Mouse (Mus musculus): ENCODE results near the gene Prx.
"Not testable (repeated sequence)": the region's sequence is repeated elsewhere in the genome, so short reads cannot be mapped to it uniquely, and the experiment has no call there.

The Prx gene

GRCm38 (mm10) chr7:27483860-27484259, 15.3 kb upstream of the Prx start:
- no peak for DNase-seq (ENCODE audit: low spot score in 2 of 2)

GRCm38 (mm10) chr7:27486102-27486769, 12.9 kb upstream of the Prx start:
- DNase-seq (ENCODE audit: low spot score in 2 of 2) = no peak

- peak; percentile 99 to 100 for DNase-seq (ENCODE audit: low spot score in 2 of 2)
Measured at GRCm38 (mm10) chr7:27486770-27487697, 12.1 kb upstream of the Prx start, which contains the start of gene Sertad1. Gene Sertad1, plus strand, starts transcription at chr7:27486910.

- DNase-seq (ENCODE audit: low spot score in 2 of 2) = peak in 1 of 2 experiments; percentile 78
Measured at GRCm38 (mm10) chr7:27487740-27488268, 11.3 kb upstream of the Prx start.

- no peak for DNase-seq (ENCODE audit: low spot score in 2 of 2)
Measured at GRCm38 (mm10) chr7:27489270-27489869, 9.8 kb upstream of the Prx start.

- DNase-seq (ENCODE audit: low spot score in 2 of 2) = no peak
Measured at GRCm38 (mm10) chr7:27490227-27490542, 8.9 kb upstream of the Prx start.

GRCm38 (mm10) chr7:27490543-27491329, 8.4 kb upstream of the Prx start:
- DNase-seq (ENCODE audit: low spot score in 2 of 2) = peak; percentile 94 to 95

GRCm38 (mm10) chr7:27491856-27492255, 7.3 kb upstream of the Prx start:
- DNase-seq (ENCODE audit: low spot score in 2 of 2) = no peak

GRCm38 (mm10) chr7:27493022-27493421, 6.1 kb upstream of the Prx start:
- no peak for DNase-seq (ENCODE audit: low spot score in 2 of 2)

GRCm38 (mm10) chr7:27493450-27493849, 5.7 kb upstream of the Prx start:
- DNase-seq (ENCODE audit: low spot score in 2 of 2) = no peak

- DNase-seq (ENCODE audit: low spot score in 2 of 2) = not testable (repeated sequence)
Measured at GRCm38 (mm10) chr7:27494659-27495367, 4.3 kb upstream of the Prx start.

- DNase-seq (ENCODE audit: low spot score in 2 of 2) = no peak
Measured at GRCm38 (mm10) chr7:27501620-27502019, 2.5 kb downstream of the Prx start.

- DNase-seq (ENCODE audit: low spot score in 2 of 2) = no peak
Measured at GRCm38 (mm10) chr7:27506765-27507370, 7.7 kb downstream of the Prx start.

GRCm38 (mm10) chr7:27507711-27508647, 8.9 kb downstream of the Prx start:
- DNase-seq (ENCODE audit: low spot score in 2 of 2) = peak; percentile 99 to 100

GRCm38 (mm10) chr7:27508648-27509005, 9.5 kb downstream of the Prx start:
- DNase-seq (ENCODE audit: low spot score in 2 of 2) = peak in 1 of 2 experiments; percentile 59

- no peak for DNase-seq (ENCODE audit: low spot score in 2 of 2)
Measured at GRCm38 (mm10) chr7:27510809-27511208, 11.7 kb downstream of the Prx start.

GRCm38 (mm10) chr7:27514961-27515360, 15.8 kb downstream of the Prx start:
- DNase-seq (ENCODE audit: low spot score in 2 of 2) = no peak

GRCm38 (mm10) chr7:27518314-27518713, 19.2 kb downstream of the Prx start:
- DNase-seq (ENCODE audit: low spot score in 2 of 2) = no peak

GRCm38 (mm10) chr7:27520104-27520503, 21.0 kb downstream of the Prx start:
- no peak for DNase-seq (ENCODE audit: low spot score in 2 of 2)

All from urinary bladder, postnatal 4 days (tissue).